Mouse (Mus musculus) left cerebral cortex, adult 8-10 months (tissue): ENCODE measurements around the gene Ptprcap. TPM values are rescaled to one million over a fixed set of nuclear protein-coding genes. Genes with fewer than 3 reads are reported as not detected.

Experiments
- DNase-seq, 2 experiments: peaks; one replicate each; pipeline ENCODE4 v3.0.0; 2022; ENCODE audit warnings: low spot score in 2 of 2
- total RNA-seq, 4 experiments: library from RNA; stranded (reverse); gene quantifications; 2 replicates each; pipeline ENCODE4 v1.2.4; 2022

Ptprcap gene
- total RNA-seq, 4 experiments from 2014 or later = 1.6 to 2.2 (median 1.8) TPM

GRCm38 (mm10) chr19:4166678-4167476 lies 13.5 kb downstream of the Ptprcap start:
- DNase-seq = no peak

GRCm38 (mm10) chr19:4169378-4169784 lies 16.0 kb downstream of the Ptprcap start:
- DNase-seq = peak; percentile 97 to 99

- no peak for DNase-seq
Measured at GRCm38 (mm10) chr19:4169810-4170209, 16.4 kb downstream of the Ptprcap start.

DNA sequence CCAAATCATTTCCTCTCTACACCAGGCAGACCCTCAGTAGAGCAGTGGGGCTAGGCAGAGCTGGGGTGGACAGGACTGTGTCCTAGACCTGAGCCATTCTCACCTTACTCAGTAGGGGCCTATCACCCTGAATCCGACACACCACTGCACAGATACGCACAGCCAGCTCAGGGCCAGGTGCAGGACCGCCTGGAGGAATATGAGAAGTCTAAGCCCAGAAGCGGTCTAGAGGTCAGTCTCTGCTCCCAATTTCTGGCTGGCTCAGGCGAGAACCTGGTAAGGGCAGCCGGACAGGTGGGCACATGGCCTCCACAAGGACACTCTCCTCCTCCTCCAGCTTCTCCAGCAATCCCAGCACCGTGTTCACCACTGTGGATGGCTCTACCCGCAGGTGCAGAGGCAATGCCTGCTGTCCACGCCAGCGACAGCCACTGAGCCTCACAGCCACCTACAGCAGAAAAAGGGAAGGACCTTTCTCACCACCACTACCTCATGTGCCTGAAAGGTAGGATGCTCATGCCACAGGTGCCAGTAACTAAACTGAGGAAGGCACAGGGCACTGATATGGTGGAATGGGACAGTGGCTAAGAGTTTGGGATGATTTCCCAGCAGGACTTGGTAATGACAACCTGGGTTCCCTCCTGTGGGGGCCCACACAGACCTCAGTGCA lies 17.5 kb downstream of the Ptprcap start:
- DNase-seq = no peak

DNA sequence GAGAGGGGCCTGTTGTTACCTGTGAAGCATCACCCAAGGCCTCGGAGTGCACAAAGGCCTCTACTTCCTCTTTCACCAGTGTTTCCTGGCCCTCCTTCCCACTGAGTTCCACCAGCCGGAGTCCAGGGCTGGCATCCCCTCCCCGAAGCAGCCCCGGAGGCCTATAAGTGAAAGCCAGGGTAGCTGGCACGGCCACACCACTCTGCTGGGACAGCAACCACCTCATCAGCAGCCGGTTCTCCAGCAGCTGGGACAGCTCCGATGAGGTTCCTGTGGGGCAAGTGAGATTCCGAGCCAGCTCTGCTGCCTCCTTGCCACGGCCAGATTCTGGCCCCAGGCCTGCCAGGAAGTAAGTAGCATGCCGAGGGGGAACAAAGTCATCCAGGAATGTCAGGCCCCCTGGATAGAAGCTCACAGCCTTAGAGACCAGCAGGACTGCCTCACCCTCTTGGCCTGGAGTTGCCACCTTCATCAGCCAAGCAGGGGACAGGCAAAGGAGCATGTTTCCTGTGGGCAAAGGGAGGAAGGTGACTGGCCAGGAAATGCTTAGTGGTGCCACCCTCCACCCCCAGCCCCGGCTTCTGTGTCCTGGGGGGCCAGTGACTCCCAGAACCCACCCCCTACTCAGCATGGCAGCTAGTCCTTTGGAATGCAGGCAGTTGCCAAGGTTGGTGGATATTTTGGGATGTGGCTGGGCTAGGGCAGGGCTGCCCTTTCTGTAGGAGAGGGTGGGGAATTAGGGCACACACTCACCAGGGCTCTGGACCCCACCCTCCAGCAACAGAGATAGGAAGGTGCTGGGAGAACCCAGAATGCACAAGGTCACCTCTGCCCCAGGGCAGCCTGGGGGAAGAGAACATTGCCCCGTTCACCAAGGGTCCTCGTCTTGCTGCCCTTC lies 18.2 kb downstream of the Ptprcap start:
- no peak for DNase-seq

DNA sequence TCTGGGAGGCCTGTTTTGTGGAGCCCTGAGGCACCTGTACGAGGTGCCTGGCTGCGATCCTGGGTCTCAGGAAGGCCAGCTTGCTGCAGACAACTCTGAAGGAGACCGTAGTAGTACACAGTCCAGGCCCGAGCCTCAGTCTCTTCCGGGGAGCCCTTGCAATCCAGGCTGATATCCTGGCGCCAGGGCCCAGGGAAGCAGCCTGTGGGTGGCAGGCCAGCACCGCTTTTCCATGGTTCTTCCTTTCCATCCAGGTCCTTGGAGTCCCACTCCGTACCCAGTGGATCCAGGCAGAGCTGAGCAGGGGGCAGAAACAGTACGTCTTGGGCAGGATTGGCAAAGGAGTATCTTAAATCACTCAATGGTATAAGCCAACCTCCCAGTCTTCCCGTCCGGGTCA lies 19.5 kb downstream of the Ptprcap start:
- DNase-seq = no peak

DNA sequence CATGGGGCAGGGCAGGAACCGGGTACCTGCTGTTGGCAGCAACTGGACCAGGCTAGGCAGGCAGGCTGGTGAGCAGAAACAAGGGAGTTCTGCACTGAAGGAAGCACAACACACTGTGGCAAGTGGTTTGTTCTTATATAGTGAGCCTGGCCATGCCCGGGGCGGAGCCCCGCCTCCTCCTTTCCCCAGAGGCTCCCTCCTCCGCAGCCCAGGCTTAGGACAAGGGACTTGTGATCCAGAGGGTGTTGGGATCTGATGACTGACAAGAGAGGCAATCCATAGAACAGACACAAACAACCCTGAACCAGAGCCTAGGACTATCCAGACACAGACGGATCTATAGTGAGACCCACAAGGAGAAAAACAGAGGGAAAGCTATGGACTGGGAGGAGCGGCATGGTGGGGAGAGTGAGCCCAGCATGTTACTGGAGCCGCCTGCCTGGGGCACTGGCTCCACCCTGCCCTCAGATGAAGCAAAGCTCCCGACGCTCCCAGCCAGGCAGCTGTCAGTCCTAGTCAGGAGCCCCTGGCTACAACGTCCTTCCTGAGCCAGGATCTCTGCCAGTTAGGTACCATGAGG lies 22.1 kb downstream of the Ptprcap start, which contains the start of gene Carns1:
Gene Carns1 (minus strand): TSS at position 112 of the 580 bp plus-strand sequence.
- no peak for DNase-seq

DNA sequence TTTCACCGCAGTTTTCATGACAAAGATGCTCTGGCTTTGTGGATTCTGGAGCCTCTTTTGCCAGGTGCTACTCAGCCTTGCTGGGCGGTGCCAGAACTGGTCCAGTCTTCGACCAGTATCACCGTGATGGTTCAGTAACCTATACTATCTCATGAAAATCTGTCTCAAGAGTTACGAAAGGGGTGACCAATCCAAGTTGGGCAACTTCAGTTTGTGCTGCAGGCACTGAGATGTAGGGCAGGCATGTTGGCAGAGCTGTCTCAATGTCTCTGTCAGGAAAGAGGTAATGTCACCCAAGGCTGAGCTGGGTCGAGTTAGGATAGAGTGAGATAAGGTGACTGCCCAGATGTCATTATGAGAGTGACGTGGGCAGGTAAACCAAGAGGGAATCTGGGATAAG lies 27.0 kb downstream of the Ptprcap start:
- DNase-seq = no peak

GRCm38 (mm10) chr19:4181892-4182291 lies 28.5 kb downstream of the Ptprcap start:
- DNase-seq = peak in 1 of 2 experiments; percentile 75

- no peak for DNase-seq
Measured at GRCm38 (mm10) chr19:4183689-4184088, 30.3 kb downstream of the Ptprcap start.

DNA sequence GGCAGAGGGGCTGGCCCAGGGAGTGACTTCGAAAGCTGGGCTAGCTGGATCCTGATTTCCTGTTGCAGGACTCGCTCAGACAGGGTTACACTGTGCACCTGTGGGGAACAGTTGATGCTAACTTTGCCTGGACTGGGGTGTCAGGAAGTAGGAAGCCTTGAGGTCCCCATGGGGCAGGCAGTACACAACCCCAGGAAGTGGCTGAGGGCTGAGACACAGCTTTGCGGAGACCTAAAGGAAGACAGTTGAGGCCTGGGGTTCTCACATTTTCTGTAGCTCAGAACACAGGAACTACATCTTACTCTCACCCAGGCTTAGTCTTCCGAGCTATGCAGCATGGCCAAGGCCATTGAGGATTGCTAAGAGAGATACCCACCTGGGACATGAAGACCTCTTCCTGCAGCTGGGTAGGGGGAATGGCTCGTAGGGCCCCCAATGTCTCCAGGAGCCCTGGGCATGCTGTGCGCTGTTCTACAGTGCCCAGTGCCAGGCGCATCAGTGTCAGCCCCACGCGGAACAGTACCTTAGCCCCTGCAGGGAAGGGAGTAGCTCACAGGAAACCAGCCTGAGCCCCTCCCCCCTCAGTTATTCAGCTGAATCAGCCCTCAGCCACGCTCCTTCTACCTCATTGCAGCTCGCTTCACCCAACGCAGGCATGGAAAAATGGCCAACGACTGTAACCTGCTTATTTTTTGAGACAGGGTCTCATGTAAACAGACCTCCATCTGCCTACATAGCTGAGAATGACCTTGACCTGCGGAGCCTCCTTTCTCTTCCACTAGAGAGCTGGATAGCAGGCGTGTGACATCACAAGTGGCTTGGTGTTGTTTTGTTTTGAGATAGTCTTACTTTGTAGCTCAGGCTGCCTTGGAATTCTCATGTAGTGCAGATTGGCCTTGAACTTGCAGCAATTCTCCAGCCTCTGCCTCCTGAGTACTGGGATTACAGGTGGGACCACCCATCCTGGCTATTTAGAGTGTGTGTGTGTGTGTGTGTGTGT lies 31.9 kb downstream of the Ptprcap start:
- no peak for DNase-seq

- DNase-seq = no peak
Measured at GRCm38 (mm10) chr19:4187303-4187702, 33.9 kb downstream of the Ptprcap start.

DNA sequence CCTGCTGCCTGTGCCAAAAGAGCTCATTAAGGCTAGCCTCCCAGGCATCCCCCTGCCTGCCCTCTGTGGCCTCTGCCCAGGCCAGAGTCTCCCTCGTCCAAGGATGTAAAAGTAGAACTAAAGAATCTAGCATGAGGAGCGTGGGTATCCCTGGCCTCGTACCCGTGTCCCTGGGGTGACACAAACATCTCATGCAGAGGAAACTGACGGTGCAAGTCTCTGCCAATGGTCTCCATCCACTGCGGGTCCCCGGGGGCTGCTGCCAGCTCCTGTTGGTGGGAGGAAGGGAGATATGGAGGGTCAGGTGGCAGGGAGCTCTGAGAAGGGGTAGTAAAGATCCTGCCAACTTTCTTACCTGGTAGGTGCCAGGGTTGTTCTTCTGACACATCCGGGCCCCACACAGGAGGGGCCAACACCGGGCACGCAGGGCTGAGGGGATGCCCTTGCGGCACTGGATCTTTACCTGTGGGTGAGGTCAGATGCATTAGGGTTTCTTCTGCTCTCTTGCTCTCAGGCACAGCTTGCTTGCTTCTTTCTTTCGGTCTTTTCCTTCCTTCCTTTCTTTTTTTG lies 35.7 kb downstream of the Ptprcap start:
- DNase-seq = no peak

GRCm38 (mm10) chr19:4190831-4191334 lies 37.5 kb downstream of the Ptprcap start, which contains the start of gene Tbc1d10c:
TSS of gene Tbc1d10c (minus strand) at chr19:4191284.
- no peak for DNase-seq

- peak; percentile 74 to 84 for DNase-seq
Measured at GRCm38 (mm10) chr19:4191528-4192250, 38.3 kb downstream of the Ptprcap start, which contains the start of gene Ppp1ca. TSS of gene Ppp1ca (plus strand) at chr19:4192065.

- no peak for DNase-seq
Measured at GRCm38 (mm10) chr19:4192251-4192985, 39.0 kb downstream of the Ptprcap start.

DNA sequence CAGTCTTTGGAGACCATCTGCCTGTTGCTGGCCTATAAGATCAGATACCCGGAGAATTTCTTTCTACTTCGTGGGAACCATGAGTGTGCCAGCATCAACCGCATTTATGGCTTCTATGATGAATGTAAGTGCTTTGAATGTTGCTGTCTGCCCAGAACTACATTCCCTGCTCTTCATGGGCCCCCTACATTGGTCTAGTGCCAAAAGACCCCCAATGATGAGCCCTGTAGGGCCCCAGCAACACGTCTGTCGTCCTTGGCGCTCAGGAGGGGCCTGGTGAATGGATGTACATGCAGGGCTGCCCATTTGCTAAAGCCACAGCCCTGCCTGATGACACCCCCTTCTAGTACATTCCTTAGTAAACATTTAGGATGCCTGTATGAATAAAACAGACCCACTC lies 39.7 kb downstream of the Ptprcap start:
- no peak for DNase-seq
